15 mouse cellular contexts compared by ENCODE assay signal in the genomic region with DNA sequence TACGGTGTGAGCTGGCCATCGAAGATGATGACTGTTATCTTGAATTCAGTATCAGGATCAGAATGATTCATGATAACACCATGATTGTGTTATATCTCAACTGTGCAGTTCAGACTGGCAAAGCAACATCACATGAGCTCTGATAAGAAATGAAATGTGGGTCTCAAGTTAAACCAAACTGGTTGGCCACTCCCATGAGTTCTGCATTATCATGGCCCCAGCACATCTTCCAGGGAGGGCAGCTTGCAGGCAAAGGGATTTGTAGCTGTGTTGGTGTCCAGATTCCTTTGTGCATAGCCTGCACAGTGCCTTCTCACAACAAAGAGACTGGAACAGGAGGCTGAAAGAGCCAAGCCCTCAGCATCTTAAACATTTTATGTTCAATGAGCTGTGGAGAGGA.
"Had no signal": no experiment of that assay in that cellular context is flagged by ENCODE, and none has a peak within 500 bp of the region (broad histone marks: within the 10 kb centered on the region; RNA-seq: fewer than 3 reads in every experiment).

No protein-coding gene starts in this region.

- H3K9me3 ChIP-seq: lung, embryonic 15.5 days had no signal

- H3K27me3 ChIP-seq: lung, embryonic 15.5 days had no signal

- H3K4me1 ChIP-seq: lung, embryonic 15.5 days had no signal

- H3K27ac ChIP-seq: hindbrain, postnatal 0 days; kidney, postnatal 0 days; layer of hippocampus, adult 2 months; lung, embryonic 15.5 days; stomach, postnatal 0 days had no signal

- H3K36me3 ChIP-seq: lung, embryonic 15.5 days had no signal

- ATAC-seq: hindbrain, postnatal 0 days; inflammation-experienced regulatory T-cells, adult 6 months; intestine, embryonic 16.5 days had no signal

- H3K9ac ChIP-seq: lung, embryonic 15.5 days had no signal

- DNase-seq: kidney, adult 2 months; kidney, postnatal 25 days; layer of hippocampus, adult 9-11 months; lung, postnatal 14 days; lung, postnatal 4 days; midbrain, embryonic 14.5 days; thymus, postnatal 25 days had no signal

- H3K4me2 ChIP-seq: lung, embryonic 15.5 days; midbrain, embryonic 11.5 days had no signal

- H3K4me3 ChIP-seq: layer of hippocampus, adult 2 months; lung, embryonic 15.5 days had no signal
